In the genomic region with DNA sequence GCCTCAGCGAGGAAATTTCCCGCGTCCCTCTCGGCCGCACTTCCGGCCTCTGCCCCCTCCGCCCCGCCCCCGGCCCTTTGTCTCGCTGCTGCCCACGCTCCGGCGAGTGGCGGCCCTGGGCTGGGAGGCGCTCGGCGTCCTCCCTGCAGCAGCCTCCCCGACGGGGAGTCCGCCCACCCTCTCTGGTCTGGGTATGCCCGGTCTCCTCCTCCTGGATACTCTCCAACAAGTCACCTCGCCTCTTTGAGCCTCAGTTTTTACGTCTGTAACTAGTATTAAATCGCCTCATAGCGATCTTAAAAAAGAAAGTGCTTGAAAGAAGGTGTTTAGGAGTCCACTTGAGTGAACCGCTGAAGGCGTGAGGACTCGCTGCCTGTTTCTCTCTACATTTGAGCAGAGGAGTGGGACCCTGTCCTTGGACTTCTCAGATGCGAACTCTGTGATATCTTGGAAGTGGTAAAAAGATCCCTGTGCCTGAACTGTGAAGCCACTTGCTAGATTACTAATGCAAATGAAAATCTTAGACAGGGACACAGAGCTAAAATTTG, we compare ENCODE assay signal across 8 mouse cellular contexts. TPM values are rescaled to one million over a fixed set of nuclear protein-coding genes. Genes with fewer than 3 reads are reported as not detected.
DNase-seq lines count a peak whose midpoint lies in the region; ATAC-seq and TF ChIP-seq lines count a peak whose summit lies in the region.

A gene (minus strand): TSS at position 11 of the 548 bp plus-strand sequence.

- ATAC-seq in kidney, embryonic 14.5 days (ENCODE audit: low FRiP score, low TSS enrichment) = peak; percentile 45
- ATAC-seq in liver, embryonic 13.5 days (ENCODE audit: low read depth) = no peak

- no peaks in the 10 kb centered on the region for H3K9me3 ChIP-seq in kidney, embryonic 14.5 days (ENCODE audit: control insufficient read depth, low read length)
- H3K9me3 ChIP-seq in hindbrain, embryonic 10.5 days = no peaks in the 10 kb centered on the region
- no peaks in the 10 kb centered on the region for H3K9me3 ChIP-seq in liver, embryonic 13.5 days (replicated peaks)

- H3K4me1 ChIP-seq in kidney, embryonic 14.5 days (ENCODE audit: control insufficient read depth, insufficient read depth, low read length) = peaks cover 4% of the 10 kb centered on the region; the same call in 1 of the 2 replicates
- H3K4me1 ChIP-seq in hindbrain, embryonic 10.5 days (replicated peaks) = peaks cover 47% of the 10 kb centered on the region
- peaks cover 9% of the 10 kb centered on the region for H3K4me1 ChIP-seq in liver, embryonic 13.5 days (replicated peaks)
- H3K4me1 ChIP-seq in thymus, adult 2 months (replicated peaks; ENCODE audit: control insufficient read depth, insufficient read depth, low read length) = peaks cover 6% of the 10 kb centered on the region

- H3K4me3 ChIP-seq in kidney, embryonic 14.5 days (ENCODE audit: low read length) = peak within 1 kb of the TSS; percentile 51
- peak within 1 kb of the TSS; percentile 66 for H3K4me3 ChIP-seq in hindbrain, embryonic 10.5 days
- H3K4me3 ChIP-seq in liver, embryonic 13.5 days (replicated peaks) = peak within 1 kb of the TSS; percentile 56
- no peak within 1 kb of the TSS for H3K4me3 ChIP-seq in thymus, adult 2 months (ENCODE audit: control insufficient read depth, insufficient read depth, low read length)

- H3K36me3 ChIP-seq in kidney, embryonic 14.5 days (ENCODE audit: control insufficient read depth, insufficient read depth, low read length) = no peaks in the 10 kb centered on the region
- peaks cover 6% of the 10 kb centered on the region; the same call in 1 of the 2 replicates for H3K36me3 ChIP-seq in hindbrain, embryonic 10.5 days
- H3K36me3 ChIP-seq in liver, embryonic 13.5 days = no peaks in the 10 kb centered on the region
- no peaks in the 10 kb centered on the region for H3K36me3 ChIP-seq in thymus, adult 2 months (ENCODE audit: control insufficient read depth, insufficient read depth, low read length)

- no peak for DNase-seq in kidney, postnatal 25 days
- peak; percentile 79 for DNase-seq in cerebellum, adult 11-12 months
- no peak for DNase-seq in hindbrain, embryonic 10.5 days (ENCODE audit: low spot score)
- DNase-seq in liver, embryonic 13.5 days = no peak
- no peak for DNase-seq in thymus, adult 2 months
- no peak for DNase-seq in frontal cortex, postnatal 36 days (ENCODE audit: low spot score in 2 of 2)
- DNase-seq in testis, postnatal 14 days (ENCODE audit: low spot score) = no peak

- TF ChIP-seq POLR2A in thymus, adult 2 months (IDR thresholded peaks at IDR 0.05; ENCODE audit: control insufficient read depth, extremely low read depth, insufficient read depth, low read length, poor library complexity) = no peak

- peak within 1 kb of the TSS; percentile 47 for H3K9ac ChIP-seq in kidney, embryonic 14.5 days (ENCODE audit: low read depth, low read length)
- H3K9ac ChIP-seq in liver, embryonic 13.5 days = no peak within 1 kb of the TSS

- peaks cover 34% of the 10 kb centered on the region for H3K27me3 ChIP-seq in kidney, embryonic 14.5 days (ENCODE audit: control insufficient read depth, insufficient read depth, low read length)
- H3K27me3 ChIP-seq in hindbrain, embryonic 10.5 days (ENCODE audit: insufficient read depth, poor library complexity, severe bottlenecking) = peaks cover 88% of the 10 kb centered on the region
- peaks cover 82% of the 10 kb centered on the region for H3K27me3 ChIP-seq in liver, embryonic 13.5 days
- H3K27me3 ChIP-seq in thymus, adult 2 months (ENCODE audit: control insufficient read depth, insufficient read depth, low read length) = peaks cover 7% of the 10 kb centered on the region; the same call in 1 of the 2 replicates

- WGBS in kidney, embryonic 14.5 days = 2% methylated on average over 24 of the region's 29 CpGs
- 2% methylated on average over 29 of the region's 29 CpGs for WGBS in hindbrain, embryonic 10.5 days
- 3% methylated on average over 28 of the region's 29 CpGs for WGBS in liver, embryonic 13.5 days (ENCODE audit: insufficient replicate concordance)
- WGBS in thymus, adult 2 months = 9% methylated on average over 29 of the region's 29 CpGs

- H3K27ac ChIP-seq in kidney, embryonic 14.5 days (ENCODE audit: low read depth, low read length) = no peak within 1 kb of the TSS
- H3K27ac ChIP-seq in hindbrain, embryonic 10.5 days = peak within 1 kb of the TSS; percentile 88
- no peak within 1 kb of the TSS for H3K27ac ChIP-seq in liver, embryonic 13.5 days
- H3K27ac ChIP-seq in thymus, adult 2 months (ENCODE audit: control insufficient read depth, insufficient read depth, low read length) = no peak within 1 kb of the TSS

- no peak for TF ChIP-seq CTCF in thymus, adult 2 months (IDR thresholded peaks at IDR 0.05; ENCODE audit: borderline replicate concordance, control insufficient read depth, extremely low read depth, insufficient read depth, low read length, poor library complexity)

- H3K4me2 ChIP-seq in kidney, embryonic 14.5 days (replicated peaks; ENCODE audit: low read depth, low read length) = peak within 1 kb of the TSS; percentile 91
- H3K4me2 ChIP-seq in liver, embryonic 13.5 days = peak within 1 kb of the TSS; percentile 67

RNA-seq across cellular contexts. Expression of the gene that starts here (rescaled TPM):
- 0.31 and 0.41 TPM in 2 replicates for polyA plus RNA-seq in kidney, embryonic 14.5 days (2014; fragmentation: Nextera tagmentation; extraction: Ambion mirVana)
- 1.2 and 2.5 TPM in 2 replicates for polyA plus RNA-seq in hindbrain, embryonic 10.5 days (2016; fragmentation: Nextera tagmentation; extraction: Ambion mirVana)
- polyA plus RNA-seq in liver, embryonic 13.5 days (2015; fragmentation: Nextera tagmentation; extraction: Ambion mirVana) = 0.02 and 0.05 TPM in 2 replicates
- 0.18 and 0.19 TPM in 2 replicates for polyA plus RNA-seq in thymus, adult 2 months (2012; rRNA removed)

Comparison
In these comparisons a context has a peak if more than half of its experiments do, and no peak if none do; other contexts are left out.
1. Peak in ATAC-seq, H3K4me3 ChIP-seq, H3K9ac ChIP-seq and H3K4me2 ChIP-seq in kidney, embryonic 14.5 days; RNA of the gene not detected or under 1 TPM.